Mouse (Mus musculus): ENCODE results near the gene Gm12166. TPM values are rescaled to one million over a fixed set of nuclear protein-coding genes. Genes with fewer than 3 reads are reported as not detected.
"Not testable (repeated sequence)": the region's sequence is repeated elsewhere in the genome, so short reads cannot be mapped to it uniquely, and the experiment has no call there.

Gm12166 gene
- total RNA-seq, 2 experiments from 2014 or later, result 1.2 to 2.8 TPM

- intact Hi-C loops (cut with DNase I), result loop anchor here (5.0 kb wide), 2 partner anchors 102 to 117 kb away; partner anchors contain the start of genes Lsm11 and Thg1l
- no peak for DNase-seq (ENCODE audit: low spot score in 2 of 2)
These were observed 6.8 kb upstream of the Gm12166 start for GRCm38 (mm10) chr11:46058916-46059315.

- intact Hi-C loops (cut with DNase I), result loop anchor here (5.0 kb wide), 2 partner anchors 101 to 116 kb away; partner anchors contain the start of genes Lsm11 and Thg1l
- DNase-seq (ENCODE audit: low spot score in 2 of 2), result no peak
These were observed 5.9 kb upstream of the Gm12166 start for GRCm38 (mm10) chr11:46058011-46058410.

DNA sequence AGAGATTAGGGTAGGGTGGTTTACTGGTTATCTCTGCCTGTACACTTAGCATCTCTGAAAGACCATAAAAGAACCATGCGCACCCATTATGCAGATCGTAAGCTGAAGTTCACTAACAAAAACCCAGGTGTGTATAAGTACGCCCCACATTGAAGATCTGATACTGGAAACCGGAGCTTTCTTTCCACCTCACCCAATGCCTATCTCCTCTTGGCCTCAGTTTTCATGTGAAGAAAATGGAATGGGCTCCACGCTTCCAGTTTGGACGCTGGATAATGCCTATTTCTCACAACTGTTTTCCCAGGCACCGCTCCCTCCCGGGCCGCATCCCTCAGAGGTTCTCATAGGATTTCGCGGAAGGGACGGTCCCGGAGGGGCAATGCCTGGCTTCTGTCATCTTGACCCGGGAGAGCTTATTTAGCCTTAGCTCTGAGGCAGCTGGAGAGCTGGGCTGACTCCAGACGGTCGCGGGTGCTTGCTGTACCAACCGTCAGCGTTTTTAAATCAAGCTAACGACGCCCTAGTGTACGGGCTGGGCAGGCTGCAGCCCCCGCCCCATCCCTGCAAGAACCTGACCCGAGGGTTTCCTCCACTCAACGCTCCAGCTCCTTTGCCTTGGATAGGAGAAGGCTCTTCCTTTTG lies 4.8 kb upstream of the Gm12166 start:
- intact Hi-C loops (cut with DNase I), result loop anchor here (2.0 to 5.0 kb wide), 3 partner anchors 100 to 158 kb away; partner anchors contain the start of genes Lsm11 and Thg1l
- DNase-seq (ENCODE audit: low spot score in 2 of 2), result no peak

- peak; percentile 68 to 72 for DNase-seq (ENCODE audit: low spot score in 2 of 2)
- intact Hi-C loops (cut with DNase I), result loop anchor here (2.0 to 5.0 kb wide), 4 partner anchors 79 to 159 kb away; partner anchors contain the start of genes Lsm11 and Thg1l
These were observed 4.0 kb upstream of the Gm12166 start, which contains the start of gene Adam19 for GRCm38 (mm10) chr11:46055896-46056769. TSS of gene Adam19 (plus strand) at chr11:46055992.

DNA sequence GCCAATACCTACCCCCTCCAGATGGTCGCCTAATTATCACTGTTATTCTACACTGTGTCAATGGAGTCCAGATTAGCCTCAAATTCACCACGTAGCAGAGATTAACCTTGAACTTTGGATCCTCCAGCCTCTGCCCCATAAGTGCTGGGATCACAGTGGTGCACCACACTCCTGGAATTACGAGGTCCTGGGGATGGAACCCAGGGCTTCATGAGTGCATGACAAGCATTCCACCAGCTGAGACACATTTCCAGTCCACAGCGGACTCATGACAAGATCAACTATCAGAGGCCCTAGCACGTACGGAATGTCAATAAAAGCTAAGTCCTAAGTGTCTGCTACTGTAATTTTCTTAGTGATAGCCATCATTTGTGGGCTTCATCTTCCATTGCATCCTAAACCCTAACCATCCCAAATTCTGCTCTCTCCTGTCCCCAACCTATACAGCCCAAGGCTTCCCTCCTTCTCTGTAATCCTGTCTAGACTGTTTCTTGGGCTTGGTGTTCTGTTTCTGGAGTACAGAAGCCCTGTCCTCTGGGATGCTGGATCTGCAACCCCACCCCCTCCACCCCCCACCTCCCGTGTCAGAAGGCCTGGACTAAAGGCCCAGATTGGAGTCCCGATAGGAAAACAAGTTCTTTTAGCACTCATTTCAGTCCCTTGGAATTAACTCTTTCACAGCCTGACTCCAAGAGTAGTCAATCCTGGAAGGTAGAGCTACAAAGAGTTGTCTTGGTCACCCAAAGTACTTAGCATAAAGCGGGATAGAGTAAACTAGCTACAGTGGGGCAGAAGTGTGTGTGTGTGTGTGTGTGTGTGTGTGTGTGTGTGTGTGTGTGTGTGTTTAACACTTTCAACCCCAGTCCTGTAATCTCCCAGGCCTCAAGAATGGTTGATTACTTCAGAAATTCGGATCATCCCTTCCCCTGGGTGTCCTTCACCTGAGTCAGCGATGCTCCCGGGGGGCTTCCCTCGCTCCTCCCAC lies 3.1 kb upstream of the Gm12166 start:
- DNase-seq (ENCODE audit: low spot score in 2 of 2), result no peak
- intact Hi-C loops (cut with DNase I), result loop anchor here (2.0 to 5.0 kb wide), 3 partner anchors 80 to 113 kb away; partner anchors contain the start of genes Lsm11 and Thg1l

DNA sequence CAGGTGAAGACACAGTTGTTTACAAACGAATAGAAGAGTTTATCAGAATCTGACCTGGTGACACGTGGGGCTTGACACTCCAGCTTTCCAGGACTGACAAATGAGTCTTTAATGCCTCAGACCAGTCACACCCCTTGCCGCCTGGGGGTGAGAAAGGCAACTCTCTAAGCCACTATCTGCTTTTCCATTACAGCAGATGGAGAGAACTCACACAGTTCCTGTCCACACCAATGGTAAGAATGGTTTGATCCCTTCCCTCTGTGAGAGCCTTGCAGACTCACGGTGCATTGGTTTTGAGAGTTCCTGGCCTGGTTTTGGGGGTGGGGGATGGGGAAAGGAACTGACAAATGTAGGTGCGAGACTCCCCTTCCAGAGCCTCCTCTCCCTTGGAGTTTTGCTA lies 2.2 kb upstream of the Gm12166 start:
- intact Hi-C loops (cut with DNase I), result loop anchor here (2.0 kb wide), 1 partner anchor 80 kb away; no protein-coding TSS in a partner anchor
- DNase-seq (ENCODE audit: low spot score in 2 of 2), result no peak

DNA sequence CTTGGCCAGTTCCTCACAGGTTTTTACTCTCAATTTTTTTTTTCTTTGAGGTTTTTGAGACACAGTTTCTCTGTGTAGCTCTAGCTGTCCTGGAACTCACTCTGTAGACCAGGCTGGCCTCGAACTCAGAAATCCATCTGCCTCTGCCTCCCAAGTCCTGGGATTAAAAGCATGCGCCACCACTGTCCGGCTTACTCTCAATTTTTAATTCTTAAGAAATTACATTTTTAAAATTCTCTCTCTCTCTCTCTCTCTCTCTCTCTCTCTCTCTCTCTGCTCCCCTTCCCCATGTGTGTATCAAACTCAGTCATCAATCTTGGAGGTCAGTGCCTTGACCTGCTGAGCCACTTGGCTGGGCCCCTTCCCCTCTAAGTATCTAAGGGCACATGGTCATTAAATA lies 1.3 kb upstream of the Gm12166 start:
- intact Hi-C loops (cut with DNase I); DNase-seq (ENCODE audit: low spot score in 2 of 2): not testable (repeated sequence)

GRCm38 (mm10) chr11:46047264-46047663 lies 4.9 kb downstream of the Gm12166 start:
- DNase-seq (ENCODE audit: low spot score in 2 of 2), result no peak
- intact Hi-C loops (cut with DNase I), result no loop called here

GRCm38 (mm10) chr11:46044781-46045180 lies 7.3 kb downstream of the Gm12166 start:
- no peak for DNase-seq (ENCODE audit: low spot score in 2 of 2)
- intact Hi-C loops (cut with DNase I), result no loop called here

- intact Hi-C loops (cut with DNase I), result no loop called here
- DNase-seq (ENCODE audit: low spot score in 2 of 2), result no peak
These were observed 10.4 kb downstream of the Gm12166 start for GRCm38 (mm10) chr11:46041607-46042267.

- intact Hi-C loops (cut with DNase I), result no loop called here
- DNase-seq (ENCODE audit: low spot score in 2 of 2), result no peak
These were observed 11.1 kb downstream of the Gm12166 start for GRCm38 (mm10) chr11:46040841-46041556.

DNA sequence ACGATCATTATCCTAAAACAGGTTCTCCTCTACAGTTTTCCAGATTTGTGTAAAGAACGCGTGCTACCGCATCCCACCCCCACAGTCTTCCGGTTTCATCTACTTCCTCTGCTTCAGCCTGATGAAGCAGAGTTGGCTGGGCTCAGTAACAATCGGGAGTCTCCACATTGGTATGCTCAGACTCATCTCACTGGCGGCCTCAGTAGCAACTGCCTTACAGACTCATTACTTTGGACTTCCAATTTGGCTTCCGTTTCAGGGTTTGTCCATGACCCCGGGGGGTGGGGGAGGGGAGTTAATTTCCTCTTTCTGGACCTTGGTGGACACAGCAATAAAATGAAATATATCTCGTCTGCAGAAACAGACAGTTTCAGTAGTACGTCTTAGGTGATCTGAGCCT lies 12.8 kb downstream of the Gm12166 start:
- intact Hi-C loops (cut with DNase I), result no loop called here
- peak in 1 of 2 experiments; percentile 38 for DNase-seq (ENCODE audit: low spot score in 2 of 2)

GRCm38 (mm10) chr11:46038901-46039300 lies 13.2 kb downstream of the Gm12166 start:
- DNase-seq (ENCODE audit: low spot score in 2 of 2), result no peak
- intact Hi-C loops (cut with DNase I), result no loop called here

- intact Hi-C loops (cut with DNase I), result no loop called here
These were observed 15.7 kb downstream of the Gm12166 start for GRCm38 (mm10) chr11:46036374-46036773.

DNA sequence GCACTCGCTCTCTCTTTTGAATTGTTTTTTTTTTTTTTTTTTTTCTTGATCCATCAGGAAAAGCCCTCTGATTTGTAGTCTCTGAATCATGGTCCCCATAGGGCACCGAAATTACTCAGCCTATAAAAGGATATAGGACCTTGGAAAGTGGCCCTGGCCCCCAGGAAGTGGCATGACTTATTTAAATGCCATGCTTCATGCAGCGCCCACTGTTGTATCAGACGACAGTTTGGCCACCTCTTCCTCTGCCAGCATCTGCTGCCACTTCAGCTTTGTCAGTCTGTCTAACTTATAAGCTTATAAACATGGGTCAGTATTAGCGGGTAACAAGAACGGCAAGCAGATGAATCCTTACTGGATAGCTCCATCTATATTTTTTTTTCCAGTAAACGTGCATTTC lies 19.2 kb downstream of the Gm12166 start:
- intact Hi-C loops (cut with DNase I), result no loop called here

More at GRCm38 (mm10) chr11:46036374-46036773, 15.7 kb downstream of the Gm12166 start:
- DNase-seq (ENCODE audit: low spot score in 2 of 2), result no peak

DNA sequence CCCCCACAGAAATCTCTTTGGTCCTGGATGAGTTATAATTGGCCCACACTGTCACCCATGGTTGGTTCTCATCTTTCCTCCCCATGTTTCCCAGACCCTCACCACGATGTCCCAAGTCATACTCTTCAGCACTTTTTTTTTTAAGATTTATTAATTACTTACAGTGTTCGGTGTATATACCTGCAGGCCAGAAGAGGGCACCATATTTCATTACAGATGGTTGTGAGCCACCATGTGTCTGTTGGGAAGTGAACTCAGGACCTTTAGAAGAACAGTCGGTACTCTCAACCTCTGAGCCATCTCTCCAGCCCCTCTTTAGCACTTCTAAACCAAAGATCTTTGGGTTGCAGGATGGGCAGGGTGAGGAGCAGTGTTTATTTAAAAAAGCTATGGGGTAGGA lies 20.7 kb downstream of the Gm12166 start:
- DNase-seq (ENCODE audit: low spot score in 2 of 2), result no peak
- intact Hi-C loops (cut with DNase I), result no loop called here

More for the DNA sequence above, 19.2 kb downstream of the Gm12166 start:
- no peak for DNase-seq (ENCODE audit: low spot score in 2 of 2)

GRCm38 (mm10) chr11:46030026-46030425 lies 22.1 kb downstream of the Gm12166 start:
- DNase-seq (ENCODE audit: low spot score in 2 of 2), result no peak
- intact Hi-C loops (cut with DNase I), result no loop called here

DNA sequence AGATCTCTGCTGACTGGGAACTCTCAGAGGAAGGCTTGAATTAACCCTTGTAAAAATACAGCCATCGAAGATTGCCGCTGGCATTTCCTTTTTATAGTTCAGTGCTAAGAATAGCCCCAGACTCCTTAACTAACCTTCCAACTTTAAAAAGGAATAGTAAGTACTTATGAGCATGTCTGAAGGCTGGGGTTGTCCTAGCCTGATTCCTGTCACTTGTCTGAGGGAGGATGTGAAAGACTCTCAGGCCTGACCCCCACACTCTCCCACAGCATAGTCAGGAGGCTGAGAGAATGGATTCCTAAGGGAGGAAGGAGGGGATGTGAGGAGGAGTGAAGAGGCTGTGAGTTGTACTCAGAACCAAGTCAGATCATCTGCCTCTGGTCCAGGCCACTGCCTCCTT lies 22.6 kb downstream of the Gm12166 start:
- intact Hi-C loops (cut with DNase I), result no loop called here
- DNase-seq (ENCODE audit: low spot score in 2 of 2), result no peak
